Mouse (Mus musculus): ENCODE measurements around the gene Arhgef39.
A peak's percentile ranks its signal among the peaks of the same experiment; 100 is the strongest.
"Not testable (repeated sequence)": the region's sequence is repeated elsewhere in the genome, so short reads cannot be mapped to it uniquely, and the experiment has no call there.

Gene Arhgef39

DNA sequence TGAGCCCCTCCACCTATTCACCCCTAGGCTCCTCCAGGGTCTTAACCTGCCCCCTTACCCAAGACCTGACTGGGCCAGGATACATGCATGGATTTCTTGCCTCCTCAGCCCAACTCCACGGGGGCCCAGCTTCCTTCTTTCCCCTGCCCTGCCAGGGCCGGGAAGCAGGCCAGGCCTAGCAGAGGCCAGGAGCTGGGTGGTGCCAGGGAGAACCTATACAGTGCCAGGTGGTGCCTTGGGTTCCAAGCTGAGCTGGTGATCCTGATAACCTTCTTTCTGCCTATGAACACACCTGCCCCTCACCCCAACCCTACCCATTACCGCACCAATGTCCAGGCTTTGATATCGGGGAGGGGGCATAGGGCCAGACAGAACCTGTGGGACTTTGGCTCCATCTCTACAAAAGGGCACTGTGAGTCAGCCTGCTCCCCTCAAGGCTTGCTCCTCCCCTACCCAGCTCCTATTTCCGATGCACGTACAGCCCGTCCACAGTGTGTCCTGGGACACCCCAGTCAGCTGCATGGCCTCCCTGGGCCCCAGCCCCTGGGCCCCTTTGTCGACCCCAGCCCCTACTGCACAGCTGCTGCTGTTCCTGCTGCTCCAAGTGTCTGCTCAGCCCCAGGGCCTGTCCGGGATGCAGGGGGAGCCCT lies 7.2 kb upstream of the Arhgef39 start, which contains the start of gene Car9:
Car9 (plus strand) TSS at position 431 of the 650 bp plus-strand sequence.
- DNase-seq = no peak

- DNase-seq = no peak
These were observed 6.6 kb upstream of the Arhgef39 start for GRCm38 (mm10) chr4:43506074-43506473.

DNA sequence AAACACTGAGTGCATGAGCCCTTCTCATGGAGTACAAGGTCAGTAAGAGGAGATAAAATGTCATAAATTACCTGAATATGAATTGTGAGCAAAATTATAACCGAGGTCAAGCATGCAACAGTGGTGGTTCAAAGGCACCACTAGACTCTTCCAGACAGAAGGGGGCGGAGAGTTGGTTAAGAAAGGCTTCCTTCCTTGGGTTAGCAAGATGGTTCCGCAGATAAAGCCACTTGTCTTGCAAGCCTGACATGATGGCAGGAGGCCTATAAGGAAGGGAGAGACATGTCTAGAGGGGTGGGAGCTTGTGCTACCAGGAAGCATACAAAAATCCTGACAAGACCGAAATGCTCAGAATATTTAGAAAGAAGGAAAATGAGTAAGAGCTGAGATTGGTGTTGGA lies 4.8 kb upstream of the Arhgef39 start:
- no peak for DNase-seq

GRCm38 (mm10) chr4:43503506-43503905 lies 4.0 kb upstream of the Arhgef39 start:
- peak; percentile 81 for DNase-seq

- DNase-seq = peak; percentile 93
These were observed 3.5 kb upstream of the Arhgef39 start for GRCm38 (mm10) chr4:43503041-43503440.

- DNase-seq = peak; percentile 63
These were observed 512 bp downstream of the Arhgef39 start for GRCm38 (mm10) chr4:43498983-43499382.

DNA sequence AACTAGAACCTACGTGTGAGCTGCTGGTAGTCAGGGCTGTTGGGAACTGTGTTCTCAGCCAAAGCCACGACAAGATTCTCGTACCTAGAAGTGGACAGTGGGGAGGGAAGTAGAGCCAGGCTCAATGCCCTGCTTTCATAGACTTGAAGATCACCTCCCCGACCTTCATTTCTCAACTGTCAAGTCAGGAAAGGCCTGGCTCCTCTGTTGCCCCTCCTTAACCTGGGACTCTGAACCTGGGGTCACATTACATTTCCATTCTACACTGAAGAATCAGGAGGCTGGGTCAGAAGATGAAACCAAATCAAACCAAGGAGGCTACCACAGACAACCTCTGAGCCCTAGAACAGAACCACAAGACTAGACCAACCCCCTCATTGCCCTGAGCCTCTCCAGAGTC lies 1.5 kb downstream of the Arhgef39 start:
- DNase-seq = peak; percentile 77

DNA sequence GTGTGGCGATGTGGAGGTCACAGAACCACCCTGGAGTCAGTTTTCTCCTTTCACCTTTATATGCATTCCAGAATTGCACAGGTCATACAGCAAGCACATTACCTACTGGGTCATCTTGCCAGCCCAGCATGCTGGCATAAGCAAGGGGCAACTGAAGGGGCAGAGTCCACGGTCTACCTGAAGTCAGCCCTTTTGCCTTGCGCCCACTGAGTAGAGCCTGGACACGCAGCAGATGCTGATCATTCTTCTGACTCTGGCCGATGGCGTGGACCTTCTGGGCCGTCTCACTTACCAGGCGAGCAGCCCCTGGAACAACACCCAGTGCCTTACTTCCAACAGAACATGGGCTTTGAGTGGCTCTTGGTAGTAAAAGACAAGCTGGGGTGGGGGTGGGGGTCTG lies 2.1 kb downstream of the Arhgef39 start:
- DNase-seq = peak; percentile 75

GRCm38 (mm10) chr4:43496587-43496986 lies 2.9 kb downstream of the Arhgef39 start:
- DNase-seq = no peak

DNA sequence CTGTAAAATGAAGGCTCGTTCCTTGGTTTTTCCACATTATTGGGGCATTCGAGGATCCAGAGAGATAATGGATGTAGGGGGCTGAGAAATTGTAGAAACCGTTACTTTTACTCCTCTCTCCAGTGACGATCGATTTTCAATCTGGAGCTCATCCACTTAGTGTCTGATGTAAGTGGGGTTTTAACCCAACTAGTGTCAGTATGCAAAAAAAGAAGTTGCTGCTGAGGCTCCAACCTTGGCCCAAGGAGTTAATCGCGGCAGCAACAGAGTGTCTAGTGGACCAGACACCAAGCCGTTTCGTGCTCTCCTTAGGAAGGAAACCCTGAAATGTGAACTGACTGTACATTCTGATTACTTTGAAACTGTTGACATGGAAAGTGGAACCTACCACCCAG lies 5.7 kb downstream of the Arhgef39 start:
- no peak for DNase-seq

DNA sequence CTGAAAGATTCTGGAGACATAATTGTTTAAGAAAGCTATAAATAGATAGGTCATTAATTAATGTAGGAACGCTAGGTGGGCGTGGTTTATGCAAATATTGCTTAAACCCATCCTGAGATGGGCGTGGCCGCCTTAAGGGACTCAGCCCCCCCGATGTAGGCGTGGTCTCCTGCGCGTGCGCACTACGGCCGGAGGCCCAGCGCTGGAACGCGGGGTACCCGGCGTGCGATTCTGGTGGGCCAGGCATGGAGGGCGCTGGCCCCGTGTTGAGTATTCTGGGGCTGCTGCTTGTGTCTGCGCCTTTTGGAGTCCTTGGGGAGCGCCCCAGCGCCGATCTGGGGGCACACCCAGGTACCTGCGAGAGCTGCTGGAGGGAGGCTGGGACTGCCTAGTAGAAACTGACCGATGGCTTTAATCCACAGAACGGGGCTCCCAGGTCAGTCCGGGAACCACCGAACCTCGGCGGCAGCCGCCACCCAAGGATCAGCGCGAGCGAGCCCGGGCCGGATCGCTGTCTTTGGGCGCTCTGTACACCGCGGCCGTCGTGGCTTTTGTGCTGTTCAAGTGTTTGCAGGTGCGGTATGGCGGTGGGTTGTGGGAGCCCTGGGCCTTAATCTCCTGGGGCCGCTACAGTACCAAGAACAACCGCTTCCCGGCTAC lies 6.2 kb downstream of the Arhgef39 start:
- DNase-seq = peak; percentile 98

DNA sequence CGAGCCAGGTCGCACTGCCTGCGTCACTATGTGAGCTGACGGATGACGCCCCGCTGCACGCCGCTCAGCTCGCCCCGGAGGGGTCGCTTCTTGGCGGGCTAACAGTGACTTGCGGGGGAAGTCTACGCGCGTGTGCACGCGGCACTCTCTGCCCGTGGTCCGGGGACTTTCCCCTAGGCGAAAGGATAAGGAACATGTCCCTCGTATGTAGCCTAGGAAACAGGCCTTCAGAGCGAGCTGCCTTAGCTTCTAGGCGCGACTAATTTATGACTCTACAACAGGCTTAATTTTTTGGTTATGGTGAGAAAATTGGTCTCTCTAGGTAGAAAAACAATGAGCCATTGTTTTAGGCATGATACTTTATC lies 6.7 kb downstream of the Arhgef39 start, which contains the start of gene Ccdc107:
Ccdc107 (plus strand) TSS at position 80 of the 365 bp plus-strand sequence.
- peak; percentile 97 for DNase-seq

GRCm38 (mm10) chr4:43492101-43492820 lies 7.2 kb downstream of the Arhgef39 start:
- no peak for DNase-seq

GRCm38 (mm10) chr4:43490801-43491200 lies 8.7 kb downstream of the Arhgef39 start:
- no peak for DNase-seq

GRCm38 (mm10) chr4:43489611-43490010 lies 9.9 kb downstream of the Arhgef39 start:
- DNase-seq = no peak

GRCm38 (mm10) chr4:43485666-43486065 lies 13.8 kb downstream of the Arhgef39 start:
- DNase-seq = not testable (repeated sequence)

DNA sequence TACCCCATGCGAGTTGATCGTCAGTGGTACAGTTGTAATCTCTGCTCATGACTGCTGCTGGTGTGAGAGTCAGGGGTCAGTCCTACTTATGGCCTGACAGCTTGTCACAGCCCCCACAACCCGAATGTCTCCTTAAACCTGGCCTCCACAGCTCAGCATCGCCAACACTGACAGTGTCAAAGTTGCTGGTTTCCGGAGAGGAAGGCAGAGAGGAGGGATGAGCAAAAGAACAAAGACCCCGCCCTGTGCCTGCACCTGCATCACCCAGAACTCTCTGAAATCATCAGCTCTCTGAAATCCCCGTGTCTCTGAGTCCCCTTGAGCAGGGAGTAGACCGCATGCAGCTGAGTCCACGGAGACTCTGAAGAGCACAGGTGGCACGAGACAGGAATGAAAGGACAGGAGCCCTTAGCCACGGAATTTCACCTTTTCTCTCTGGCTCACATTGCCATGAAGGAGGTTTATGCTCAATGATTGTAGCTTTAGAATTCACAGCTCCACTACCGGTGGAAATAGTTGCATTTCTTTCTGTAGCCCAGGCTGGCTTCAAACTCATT lies 15.9 kb downstream of the Arhgef39 start, which contains the start of gene Sit1:
Sit1 (minus strand) TSS at position 200 of the 557 bp plus-strand sequence.
- no peak for DNase-seq

GRCm38 (mm10) chr4:43482591-43482990 lies 16.9 kb downstream of the Arhgef39 start:
- no peak for DNase-seq

DNA sequence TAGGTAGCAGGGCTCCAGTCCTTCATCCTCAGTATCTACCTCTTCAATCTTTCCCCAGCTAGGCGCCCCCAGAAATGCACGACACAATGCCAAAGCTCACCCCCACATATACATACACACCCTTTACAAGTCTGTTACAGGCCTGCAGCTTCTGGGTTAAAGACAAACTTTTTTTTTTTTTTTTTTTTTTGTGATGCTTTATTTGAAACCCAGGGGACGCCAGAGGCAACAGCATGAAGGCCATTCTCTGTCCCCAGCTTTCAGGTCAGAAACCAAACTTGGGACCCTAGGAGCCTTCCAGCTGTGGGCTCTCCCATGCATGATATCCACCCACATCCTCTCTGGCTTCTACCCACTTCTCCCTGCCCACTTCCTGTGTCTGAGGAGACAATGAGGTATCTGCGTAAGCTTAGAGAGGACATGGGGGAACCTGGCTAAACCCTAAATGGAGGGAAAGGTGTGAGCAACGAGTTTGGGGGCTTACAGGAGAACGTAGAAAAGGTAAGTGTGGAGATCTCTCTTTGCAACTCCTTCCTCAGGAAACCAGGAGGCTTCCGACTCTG lies 17.5 kb downstream of the Arhgef39 start:
- no peak for DNase-seq

DNA sequence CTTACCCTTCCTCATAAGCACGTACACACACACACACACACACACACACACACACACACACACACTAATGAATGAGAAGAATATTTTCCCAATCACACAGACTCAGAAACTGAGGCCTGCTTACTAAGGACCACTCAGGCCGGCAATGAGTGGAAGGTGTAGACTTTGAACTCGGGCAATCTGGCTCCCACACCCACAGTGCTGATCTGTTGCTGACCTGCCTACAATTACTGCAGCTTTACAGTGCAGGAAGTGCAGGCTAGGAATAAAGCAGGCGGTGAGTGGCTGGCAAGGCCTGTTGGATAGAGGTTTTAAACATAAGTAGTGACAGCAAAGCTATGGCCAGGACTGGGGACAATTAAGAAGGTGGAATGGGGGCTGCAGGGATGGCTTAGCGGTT lies 18.5 kb downstream of the Arhgef39 start:
- DNase-seq = no peak

DNA sequence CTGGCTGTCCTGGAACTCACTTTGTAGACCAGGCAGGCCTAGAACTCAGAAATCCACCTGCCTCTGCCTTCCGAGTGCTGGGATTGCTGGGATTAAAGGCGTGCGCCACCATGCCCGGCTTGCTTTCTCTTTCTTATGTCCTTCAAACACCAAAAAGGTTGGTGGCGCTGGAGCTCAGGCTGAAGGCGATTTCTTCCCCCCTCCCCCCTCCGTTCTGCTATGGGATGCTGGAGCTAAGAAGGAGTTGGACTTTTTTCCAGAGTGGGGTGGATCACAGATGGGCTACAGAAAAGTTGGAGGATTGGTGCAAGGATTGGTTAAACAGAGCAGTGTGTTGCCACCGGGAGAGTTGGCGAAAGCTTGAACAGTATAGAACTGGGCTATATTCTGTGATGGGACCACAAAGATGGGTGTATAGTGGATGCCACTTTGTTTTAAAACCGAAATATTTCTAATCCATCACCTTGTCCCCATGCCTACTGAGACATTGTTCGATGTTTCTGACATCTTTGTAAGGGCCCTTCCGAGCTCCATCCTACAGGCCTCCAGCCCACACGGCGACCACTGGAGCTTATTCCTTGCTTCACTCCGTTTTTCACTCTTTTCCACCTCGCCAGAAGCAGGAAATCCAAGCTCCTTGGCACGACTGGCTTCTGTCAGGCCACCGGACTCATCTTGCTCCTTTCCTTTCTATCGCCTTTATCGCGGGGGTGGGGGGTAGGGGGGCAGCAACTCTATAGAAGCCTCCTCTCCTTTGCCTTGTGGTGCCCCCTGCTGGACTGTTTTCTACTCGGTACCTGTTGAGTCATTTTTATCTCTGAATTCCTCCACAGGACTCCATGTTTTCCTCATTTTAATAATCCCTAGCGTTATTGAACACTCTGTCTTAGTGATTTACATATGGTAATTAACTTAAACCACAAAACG lies 20.3 kb downstream of the Arhgef39 start:
- DNase-seq = peak; percentile 60

DNA sequence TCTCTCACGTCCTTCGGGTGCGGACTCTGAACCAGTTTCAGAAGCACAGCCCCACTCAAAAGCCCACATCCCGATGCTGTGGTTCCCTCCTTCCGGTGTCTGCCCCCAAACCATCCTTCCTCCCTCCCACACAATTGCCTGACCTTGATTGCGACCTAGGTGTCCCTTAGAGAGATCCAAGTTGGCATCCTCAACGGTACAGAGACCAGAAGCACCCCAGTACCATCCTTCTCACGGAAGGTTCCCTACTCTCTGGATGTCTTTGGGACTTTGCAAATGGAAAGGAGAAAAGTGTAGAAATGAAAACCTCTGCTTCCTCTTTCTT lies 21.0 kb downstream of the Arhgef39 start:
- DNase-seq = no peak
